Mouse (Mus musculus) lung, adult 2 months (tissue): ENCODE data around the gene Gpsm1.

Experiments used
- CTCF ChIP-seq: fragments of 200-500 bp; IDR thresholded peaks from 2 replicates; pipeline ENCODE4 v1.5.1; 2011; ENCODE audit warnings: mild to moderate bottlenecking, low read length, control low read depth; ENCODE audit not compliant: insufficient read depth
- POLR2A ChIP-seq: fragments of 200-500 bp; IDR thresholded peaks from 2 replicates; pipeline ENCODE4 v1.6.1; 2011; ENCODE audit warnings: low read depth, mild to moderate bottlenecking, control low read depth, low read length, borderline replicate concordance; ENCODE audit errors: extremely low read depth

GRCm38 (mm10) chr2:26280594-26280993 is 34.7 kb upstream of the Gpsm1 start:
- TF ChIP-seq CTCF = no peak
- no peak for TF ChIP-seq POLR2A
